Mouse (Mus musculus): Measurements from ENCODE around the gene Chrm3. TPM values are rescaled to one million over a fixed set of nuclear protein-coding genes. Genes with fewer than 3 reads are reported as not detected.
A peak's percentile ranks its signal among the peaks of the same experiment; 100 is the strongest.

The Chrm3 gene
- polyA plus RNA-seq, 1 experiment from 2014 or later, result 0.58 TPM

DNA sequence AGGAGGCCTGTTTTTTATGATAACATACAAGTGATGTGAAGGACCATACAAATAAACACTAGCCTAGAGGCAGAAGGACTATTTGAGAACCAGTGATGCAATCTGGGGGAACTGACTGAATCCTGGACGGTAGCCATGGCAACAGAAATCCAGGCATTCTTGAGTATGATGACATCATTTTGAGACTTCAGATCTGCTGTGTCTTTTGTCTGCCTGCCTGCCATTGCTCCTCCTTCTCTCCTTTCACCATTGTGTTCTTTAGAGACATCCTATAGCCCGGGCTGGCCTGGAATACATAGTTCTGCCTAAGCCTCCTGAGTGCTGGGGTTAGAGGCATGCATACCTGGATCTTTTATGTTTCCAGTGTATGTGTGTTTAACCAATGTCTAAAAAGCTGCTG, 430.7 kb downstream of the Chrm3 start:
- H3K27ac ChIP-seq (ENCODE audit: low read depth, low read length), result no peak overlapping the region
- WGBS, result 54% methylated on average over 2 of the region's 2 CpGs
- H3K9me3 ChIP-seq (ENCODE audit: control insufficient read depth, low read length), result no peaks in the 10 kb centered on the region
- ATAC-seq (ENCODE audit: insufficient read depth, low FRiP score, low TSS enrichment), result no peak
- no peaks in the 10 kb centered on the region for H3K36me3 ChIP-seq (ENCODE audit: control insufficient read depth, insufficient read depth, low read length)
- no peak overlapping the region for H3K4me2 ChIP-seq (ENCODE audit: low read depth)
- no peaks in the 10 kb centered on the region for H3K27me3 ChIP-seq (ENCODE audit: control insufficient read depth, insufficient read depth, low read length)
- DNase-seq (ENCODE audit: low spot score), result peak; percentile 12
- no peak overlapping the region for H3K9ac ChIP-seq (ENCODE audit: low read length)
- no peaks in the 10 kb centered on the region for H3K4me1 ChIP-seq (ENCODE audit: control insufficient read depth, insufficient read depth, low read length)
- no peak overlapping the region for H3K4me3 ChIP-seq (ENCODE audit: low read depth, low read length)

DNA sequence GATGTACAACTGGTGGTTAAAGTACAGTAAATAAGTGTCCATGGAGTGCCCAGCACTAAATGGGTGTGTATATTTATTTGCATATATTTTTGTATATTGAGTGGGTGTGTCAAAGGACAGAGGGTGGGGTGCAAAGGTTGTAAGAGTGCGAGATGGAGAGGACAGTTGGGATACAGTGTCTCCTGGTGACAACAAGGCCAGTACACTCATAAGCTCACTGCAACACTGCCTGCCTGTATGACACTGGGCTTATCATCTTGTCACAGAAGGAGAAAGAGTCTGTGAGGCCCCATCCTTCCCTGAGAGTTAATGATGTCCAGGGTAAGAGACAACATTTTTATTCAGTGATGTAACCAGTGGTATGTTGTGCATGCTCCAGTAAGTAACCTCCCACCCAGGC, 439.5 kb downstream of the Chrm3 start:
- ATAC-seq (ENCODE audit: insufficient read depth, low FRiP score, low TSS enrichment) (no peak), DNase-seq (ENCODE audit: low spot score) (no peak)
- no peak overlapping the region for H3K4me3 ChIP-seq (ENCODE audit: low read depth, low read length)
- no peak overlapping the region for H3K4me2 ChIP-seq (ENCODE audit: low read depth)
- H3K27ac ChIP-seq (ENCODE audit: low read depth, low read length), result no peak overlapping the region
- 96% methylated on average over 1 of the region's 1 CpGs for WGBS
- no peak overlapping the region for H3K9ac ChIP-seq (ENCODE audit: low read length)
- no peaks in the 10 kb centered on the region for H3K27me3 ChIP-seq (ENCODE audit: control insufficient read depth, insufficient read depth, low read length)
- H3K4me1 ChIP-seq (ENCODE audit: control insufficient read depth, insufficient read depth, low read length), result no peaks in the 10 kb centered on the region
- H3K9me3 ChIP-seq (ENCODE audit: control insufficient read depth, low read length), result no peaks in the 10 kb centered on the region
- no peaks in the 10 kb centered on the region for H3K36me3 ChIP-seq (ENCODE audit: control insufficient read depth, insufficient read depth, low read length)

DNA sequence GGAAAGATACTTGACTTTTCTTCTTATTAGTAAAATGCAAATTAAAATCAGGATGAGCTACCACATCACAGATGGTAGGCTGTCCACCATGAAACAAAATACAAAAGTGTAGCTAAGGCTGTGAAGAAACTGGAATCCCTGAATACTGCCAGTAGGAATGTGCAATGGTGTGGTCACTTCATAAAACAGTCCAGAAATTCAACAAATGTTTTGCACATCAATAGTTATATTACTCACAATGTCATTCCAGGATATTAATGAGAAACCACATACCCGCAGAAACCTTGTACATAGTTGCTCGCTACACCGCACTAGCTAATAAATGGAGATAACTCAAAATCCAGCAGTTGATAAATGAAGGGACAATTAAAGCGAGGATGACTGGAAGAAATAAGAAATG, 447.9 kb downstream of the Chrm3 start:
- no peak overlapping the region for H3K9ac ChIP-seq (ENCODE audit: low read length)
- H3K9me3 ChIP-seq (ENCODE audit: control insufficient read depth, low read length), result no peaks in the 10 kb centered on the region
- DNase-seq (ENCODE audit: low spot score), result no peak
- H3K4me1 ChIP-seq (ENCODE audit: control insufficient read depth, insufficient read depth, low read length), result no peaks in the 10 kb centered on the region
- no peak overlapping the region for H3K4me3 ChIP-seq (ENCODE audit: low read depth, low read length)
- H3K4me2 ChIP-seq (ENCODE audit: low read depth), result no peak overlapping the region
- no peak overlapping the region for H3K27ac ChIP-seq (ENCODE audit: low read depth, low read length)
- no peaks in the 10 kb centered on the region for H3K27me3 ChIP-seq (ENCODE audit: control insufficient read depth, insufficient read depth, low read length)
- H3K36me3 ChIP-seq (ENCODE audit: control insufficient read depth, insufficient read depth, low read length), result no peaks in the 10 kb centered on the region
- no peak for ATAC-seq (ENCODE audit: insufficient read depth, low FRiP score, low TSS enrichment)
- 88% methylated on average over 4 of the region's 4 CpGs for WGBS

- Histone ChIP-seq H3K4me1 (ENCODE audit: control insufficient read depth, insufficient read depth, low read length) (no peaks in the 10 kb centered on the region), H3K36me3 (ENCODE audit: control insufficient read depth, insufficient read depth, low read length) (no peaks in the 10 kb centered on the region), H3K27ac (ENCODE audit: low read depth, low read length) (no peak overlapping the region), H3K9me3 (ENCODE audit: control insufficient read depth, low read length) (no peaks in the 10 kb centered on the region), H3K4me3 (ENCODE audit: low read depth, low read length) (no peak overlapping the region), H3K27me3 (ENCODE audit: control insufficient read depth, insufficient read depth, low read length) (no peaks in the 10 kb centered on the region), H3K9ac (ENCODE audit: low read length) (no peak overlapping the region), H3K4me2 (ENCODE audit: low read depth) (no peak overlapping the region)
- no peak for ATAC-seq (ENCODE audit: insufficient read depth, low FRiP score, low TSS enrichment)
- 80% methylated on average over 2 of the region's 2 CpGs for WGBS
- no peak for DNase-seq (ENCODE audit: low spot score)
These were observed 451.9 kb downstream of the Chrm3 start for GRCm38 (mm10) chr13:9908707-9909106.

- no peak overlapping the region for H3K27ac ChIP-seq (ENCODE audit: low read depth, low read length)
- 82% methylated on average over 3 of the region's 3 CpGs for WGBS
- H3K4me2 ChIP-seq (ENCODE audit: low read depth), result no peak overlapping the region
- H3K27me3 ChIP-seq (ENCODE audit: control insufficient read depth, insufficient read depth, low read length), result no peaks in the 10 kb centered on the region
- H3K36me3 ChIP-seq (ENCODE audit: control insufficient read depth, insufficient read depth, low read length), result no peaks in the 10 kb centered on the region
- H3K9me3 ChIP-seq (ENCODE audit: control insufficient read depth, low read length), result no peaks in the 10 kb centered on the region
- ATAC-seq (ENCODE audit: insufficient read depth, low FRiP score, low TSS enrichment) (no peak), DNase-seq (ENCODE audit: low spot score) (no peak)
- no peak overlapping the region for H3K9ac ChIP-seq (ENCODE audit: low read length)
- no peak overlapping the region for H3K4me3 ChIP-seq (ENCODE audit: low read depth, low read length)
- H3K4me1 ChIP-seq (ENCODE audit: control insufficient read depth, insufficient read depth, low read length), result no peaks in the 10 kb centered on the region
These were observed 453.4 kb downstream of the Chrm3 start for GRCm38 (mm10) chr13:9907202-9907601.

DNA sequence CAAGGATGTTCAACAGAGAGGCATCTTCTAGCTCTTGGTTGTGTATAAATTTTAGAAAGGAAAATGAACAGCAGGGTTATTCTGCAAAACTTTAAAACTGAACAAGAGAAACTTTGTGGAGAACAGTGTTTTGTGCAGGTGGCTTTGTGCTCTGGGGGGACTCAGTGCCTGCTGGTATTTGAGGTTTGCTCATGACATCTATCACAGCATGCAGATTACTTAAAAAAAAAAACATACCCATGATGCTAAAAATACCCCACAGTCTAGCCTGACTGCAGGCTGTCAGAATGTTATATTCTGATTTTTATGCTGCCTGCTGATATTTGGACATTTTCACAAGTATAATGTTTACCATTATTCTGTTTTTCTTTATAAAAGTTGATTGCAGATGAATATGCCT, 456.2 kb downstream of the Chrm3 start:
- no peak overlapping the region for H3K4me2 ChIP-seq (ENCODE audit: low read depth)
- H3K9me3 ChIP-seq (ENCODE audit: control insufficient read depth, low read length), result no peaks in the 10 kb centered on the region
- no peak overlapping the region for H3K4me3 ChIP-seq (ENCODE audit: low read depth, low read length)
- H3K4me1 ChIP-seq (ENCODE audit: control insufficient read depth, insufficient read depth, low read length), result no peaks in the 10 kb centered on the region
- no peak overlapping the region for H3K9ac ChIP-seq (ENCODE audit: low read length)
- H3K27me3 ChIP-seq (ENCODE audit: control insufficient read depth, insufficient read depth, low read length), result no peaks in the 10 kb centered on the region
- no peaks in the 10 kb centered on the region for H3K36me3 ChIP-seq (ENCODE audit: control insufficient read depth, insufficient read depth, low read length)
- ATAC-seq (ENCODE audit: insufficient read depth, low FRiP score, low TSS enrichment) (no peak), DNase-seq (ENCODE audit: low spot score) (no peak)
- H3K27ac ChIP-seq (ENCODE audit: low read depth, low read length), result no peak overlapping the region

DNA sequence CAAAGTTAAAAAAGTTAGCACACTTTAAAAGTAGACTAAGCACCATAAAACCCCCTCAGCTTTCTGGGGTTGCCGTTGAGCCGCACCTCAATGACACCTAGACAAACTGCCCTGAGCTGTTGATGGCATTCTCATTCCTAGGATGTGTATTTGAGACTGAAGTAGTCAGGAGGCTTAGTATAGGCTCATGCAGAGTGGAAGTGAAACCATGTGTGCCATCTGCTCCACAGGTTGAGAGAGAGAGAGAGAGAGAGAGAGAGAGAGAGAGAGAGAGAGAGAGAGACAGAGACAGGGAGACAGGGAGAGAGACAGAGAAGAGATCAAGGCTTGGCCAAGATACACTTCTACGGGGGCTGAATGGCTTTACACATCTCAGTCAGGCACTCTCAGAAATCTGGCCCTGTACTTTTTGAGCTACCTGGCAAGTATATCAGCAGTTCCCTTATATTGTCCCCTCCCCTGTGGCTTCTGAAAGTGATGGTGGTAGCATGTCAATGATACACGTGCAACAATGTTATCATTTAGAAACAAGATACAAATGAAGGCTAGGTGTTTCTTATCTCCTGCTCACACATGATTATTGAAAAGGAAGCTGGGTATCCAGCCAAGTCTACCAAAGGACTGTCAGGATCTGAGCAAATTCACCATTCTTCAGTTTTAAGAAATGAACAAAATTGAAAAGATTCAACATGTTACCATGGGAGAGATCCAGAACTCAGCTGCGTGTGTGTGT, 459.8 kb downstream of the Chrm3 start:
- no peak for ATAC-seq (ENCODE audit: insufficient read depth, low FRiP score, low TSS enrichment)
- H3K27me3 ChIP-seq (ENCODE audit: control insufficient read depth, insufficient read depth, low read length), result no peaks in the 10 kb centered on the region
- WGBS, result 76% methylated on average over 5 of the region's 5 CpGs

GRCm38 (mm10) chr13:9898664-9899369, 461.8 kb downstream of the Chrm3 start:
- no peaks in the 10 kb centered on the region for H3K36me3 ChIP-seq (ENCODE audit: control insufficient read depth, insufficient read depth, low read length)
- H3K9me3 ChIP-seq (ENCODE audit: control insufficient read depth, low read length), result no peaks in the 10 kb centered on the region
- no peak overlapping the region for H3K9ac ChIP-seq (ENCODE audit: low read length)
- ATAC-seq (ENCODE audit: insufficient read depth, low FRiP score, low TSS enrichment), result no peak
- no peak for DNase-seq (ENCODE audit: low spot score)
- 78% methylated on average over 3 of the region's 3 CpGs for WGBS
- no peaks in the 10 kb centered on the region for H3K4me1 ChIP-seq (ENCODE audit: control insufficient read depth, insufficient read depth, low read length)
- no peak overlapping the region for H3K4me2 ChIP-seq (ENCODE audit: low read depth)
- H3K4me3 ChIP-seq (ENCODE audit: low read depth, low read length), result no peak overlapping the region
- H3K27me3 ChIP-seq (ENCODE audit: control insufficient read depth, insufficient read depth, low read length), result no peaks in the 10 kb centered on the region
- H3K27ac ChIP-seq (ENCODE audit: low read depth, low read length), result no peak overlapping the region

More for the DNA sequence above, 459.8 kb downstream of the Chrm3 start:
- Histone ChIP-seq H3K4me3 (ENCODE audit: low read depth, low read length) (no peak overlapping the region), H3K4me1 (ENCODE audit: control insufficient read depth, insufficient read depth, low read length) (no peaks in the 10 kb centered on the region), H3K9me3 (ENCODE audit: control insufficient read depth, low read length) (no peaks in the 10 kb centered on the region), H3K27ac (ENCODE audit: low read depth, low read length) (no peak overlapping the region), H3K36me3 (ENCODE audit: control insufficient read depth, insufficient read depth, low read length) (no peaks in the 10 kb centered on the region), H3K9ac (ENCODE audit: low read length) (no peak overlapping the region), H3K4me2 (ENCODE audit: low read depth) (no peak overlapping the region)
- DNase-seq (ENCODE audit: low spot score), result no peak

DNA sequence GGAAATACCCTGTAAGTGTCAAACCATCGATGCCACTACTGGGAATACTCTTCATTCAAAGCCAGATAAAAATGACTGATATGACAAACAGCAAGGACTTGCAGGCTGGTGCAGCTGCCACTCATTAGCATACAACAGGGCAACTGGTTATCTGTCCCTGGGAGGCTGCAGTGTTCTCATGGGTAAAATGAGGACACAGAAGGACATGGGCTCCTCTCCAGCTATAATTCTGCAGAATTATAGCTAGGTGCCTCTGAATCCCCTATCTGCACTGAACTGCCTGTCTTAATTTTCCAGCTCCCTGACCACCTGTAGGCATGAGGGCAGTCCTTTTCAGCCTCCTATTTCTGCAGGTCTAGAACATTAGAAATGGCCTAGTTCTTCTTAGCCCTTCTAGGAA, 463.4 kb downstream of the Chrm3 start:
- Histone ChIP-seq H3K27me3 (ENCODE audit: control insufficient read depth, insufficient read depth, low read length) (no peaks in the 10 kb centered on the region), H3K27ac (ENCODE audit: low read depth, low read length) (no peak overlapping the region), H3K4me2 (ENCODE audit: low read depth) (no peak overlapping the region), H3K36me3 (ENCODE audit: control insufficient read depth, insufficient read depth, low read length) (no peaks in the 10 kb centered on the region), H3K9me3 (ENCODE audit: control insufficient read depth, low read length) (no peaks in the 10 kb centered on the region), H3K4me1 (ENCODE audit: control insufficient read depth, insufficient read depth, low read length) (no peaks in the 10 kb centered on the region), H3K9ac (ENCODE audit: low read length) (no peak overlapping the region), H3K4me3 (ENCODE audit: low read depth, low read length) (no peak overlapping the region)
- DNase-seq (ENCODE audit: low spot score) (no peak), ATAC-seq (ENCODE audit: insufficient read depth, low FRiP score, low TSS enrichment) (no peak)
- 81% methylated on average over 1 of the region's 1 CpGs for WGBS

Data from neural tube, embryonic 11.5 days (tissue).